Mouse (Mus musculus): ENCODE data around the gene Vmn2r88.

- TF ChIP-seq POLR2A (IDR thresholded peaks at IDR 0.05; ENCODE audit: insufficient read depth, low read depth, low read length) (no peak), CTCF (IDR thresholded peaks at IDR 0.05) (no peak)
Observed at GRCm38 (mm10) chr14:51434546-51434945, 23.9 kb downstream of the Vmn2r88 start.
